10 mouse cellular contexts compared by ENCODE assay signal in the genomic region with DNA sequence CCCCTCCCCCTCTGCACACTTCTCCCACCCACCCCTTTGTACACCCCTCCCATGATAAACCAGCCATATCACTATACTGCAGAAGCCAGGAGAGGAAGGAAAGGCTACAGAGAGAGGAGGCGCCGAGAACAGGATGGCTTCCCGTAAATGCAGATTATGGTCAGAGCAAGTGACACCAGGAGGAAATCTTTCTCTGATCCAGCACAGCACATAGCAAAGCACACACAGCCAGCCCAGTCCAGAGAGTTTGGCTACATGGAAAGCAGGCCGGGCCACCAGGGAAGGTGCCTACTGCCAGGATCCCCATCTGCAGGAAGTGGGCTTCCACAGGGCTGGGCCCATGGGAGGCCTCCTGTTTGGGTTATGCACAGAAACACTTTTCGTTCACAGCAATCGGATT.
DNase-seq lines count a peak whose midpoint lies in the region; ATAC-seq and TF ChIP-seq lines count a peak whose summit lies in the region.
"Had no signal": no experiment of that assay in that cellular context is flagged by ENCODE, and none has a peak within 500 bp of the region (broad histone marks: within the 10 kb centered on the region; RNA-seq: fewer than 3 reads in every experiment).

No protein-coding gene starts in this region.

- WGBS in forebrain, embryonic 14.5 days, result 85% methylated on average over 6 of the region's 6 CpGs
- 88% methylated on average over 6 of the region's 6 CpGs for WGBS in forebrain, embryonic 11.5 days
- WGBS in lung, embryonic 14.5 days, result 58% methylated on average over 6 of the region's 6 CpGs
- WGBS in hindbrain, embryonic 15.5 days, result 56% methylated on average over 6 of the region's 6 CpGs
- WGBS in neural tube, embryonic 13.5 days, result 49% methylated on average over 6 of the region's 6 CpGs
- WGBS in lung, postnatal 0 days, result 57% methylated on average over 6 of the region's 6 CpGs

- no peak overlapping the region for H3K9ac ChIP-seq in forebrain, embryonic 14.5 days (ENCODE audit: low read length)
- no peak overlapping the region for H3K9ac ChIP-seq in forebrain, embryonic 11.5 days (ENCODE audit: low read length)
- H3K9ac ChIP-seq in lung, embryonic 14.5 days, result no peak overlapping the region
- H3K9ac ChIP-seq in hindbrain, embryonic 15.5 days, result no peak overlapping the region
- no peak overlapping the region for H3K9ac ChIP-seq in neural tube, embryonic 13.5 days
- H3K9ac ChIP-seq in lung, postnatal 0 days (replicated peaks; ENCODE audit: low read depth), result no peak overlapping the region

- no peak for DNase-seq in forebrain, embryonic 14.5 days (ENCODE audit: low spot score)
- DNase-seq in forebrain, embryonic 11.5 days (ENCODE audit: low spot score), result no peak
- DNase-seq in lung, embryonic 14.5 days, result peak; percentile 17
- no peak for DNase-seq in lung, postnatal 10 days
- no peak for DNase-seq in left cerebral cortex, adult 11 months (ENCODE audit: low spot score)
- no peak for DNase-seq in lung, postnatal 0 days (ENCODE audit: low spot score)
- DNase-seq: kidney, postnatal 10 days had no signal

- no peak for TF ChIP-seq EP300 in lung, postnatal 0 days (IDR thresholded peaks at IDR 0.05)

- H3K27ac ChIP-seq in forebrain, embryonic 14.5 days (ENCODE audit: low read depth, low read length), result peak overlapping the region; percentile 7; the same call in 1 of the 2 replicates
- H3K27ac ChIP-seq in forebrain, embryonic 11.5 days (ENCODE audit: low read depth, low read length), result no peak overlapping the region
- H3K27ac ChIP-seq in lung, embryonic 14.5 days (ENCODE audit: low read depth), result 0 out of 2 replicates have a peak overlapping the region, but pooled peaks have one; percentile 7
- 0 out of 2 replicates have a peak overlapping the region, but pooled peaks have one; percentile 13 for H3K27ac ChIP-seq in hindbrain, embryonic 15.5 days (replicated peaks)
- peak overlapping the region; percentile 43 for H3K27ac ChIP-seq in neural tube, embryonic 13.5 days (replicated peaks)
- no peak overlapping the region for H3K27ac ChIP-seq in lung, postnatal 0 days (ENCODE audit: low read length)

- H3K27me3 ChIP-seq in forebrain, embryonic 14.5 days (replicated peaks; ENCODE audit: control insufficient read depth, insufficient read depth, low read length), result no peaks in the 10 kb centered on the region
- H3K27me3 ChIP-seq in forebrain, embryonic 11.5 days (ENCODE audit: control insufficient read depth, insufficient read depth, low read length), result no peaks in the 10 kb centered on the region
- no peaks in the 10 kb centered on the region for H3K27me3 ChIP-seq in lung, embryonic 14.5 days (ENCODE audit: insufficient read depth, low read length)
- no peaks in the 10 kb centered on the region for H3K27me3 ChIP-seq in hindbrain, embryonic 15.5 days
- no peaks in the 10 kb centered on the region for H3K27me3 ChIP-seq in neural tube, embryonic 13.5 days
- H3K27me3 ChIP-seq in lung, postnatal 0 days (replicated peaks; ENCODE audit: insufficient read depth, low read length), result no peaks in the 10 kb centered on the region
- H3K27me3 ChIP-seq: Patski had no signal

- no peaks in the 10 kb centered on the region for H3K4me1 ChIP-seq in forebrain, embryonic 14.5 days (ENCODE audit: control insufficient read depth, insufficient read depth, low read length)
- peaks cover 2% of the 10 kb centered on the region; the same call in 1 of the 2 replicates for H3K4me1 ChIP-seq in forebrain, embryonic 11.5 days (replicated peaks; ENCODE audit: control insufficient read depth, insufficient read depth, low read length)
- H3K4me1 ChIP-seq in lung, embryonic 14.5 days (ENCODE audit: insufficient read depth), result peaks cover 11% of the 10 kb centered on the region; the same call in 1 of the 2 replicates
- H3K4me1 ChIP-seq in hindbrain, embryonic 15.5 days (replicated peaks), result peaks cover 30% of the 10 kb centered on the region
- H3K4me1 ChIP-seq in neural tube, embryonic 13.5 days (replicated peaks), result peaks cover 32% of the 10 kb centered on the region
- H3K4me1 ChIP-seq in lung, postnatal 0 days (ENCODE audit: insufficient read depth, low read depth, low read length), result peaks cover 6% of the 10 kb centered on the region; the same call in 1 of the 2 replicates

- TF ChIP-seq CTCF in lung, embryonic 14.5 days (IDR thresholded peaks at IDR 0.05; ENCODE audit: low read depth), result no peak
- no peak for TF ChIP-seq CTCF in lung, postnatal 0 days (IDR thresholded peaks at IDR 0.05)

- no peaks in the 10 kb centered on the region for H3K36me3 ChIP-seq in forebrain, embryonic 14.5 days (ENCODE audit: control insufficient read depth, insufficient read depth, low read length)
- no peaks in the 10 kb centered on the region; the same call in 1 of the 2 replicates for H3K36me3 ChIP-seq in forebrain, embryonic 11.5 days (ENCODE audit: control insufficient read depth, insufficient read depth, low read length)
- H3K36me3 ChIP-seq in lung, embryonic 14.5 days (ENCODE audit: insufficient read depth), result no peaks in the 10 kb centered on the region
- no peaks in the 10 kb centered on the region for H3K36me3 ChIP-seq in hindbrain, embryonic 15.5 days
- H3K36me3 ChIP-seq in neural tube, embryonic 13.5 days, result peaks cover 16% of the 10 kb centered on the region; the same call in 1 of the 2 replicates
- H3K36me3 ChIP-seq in lung, postnatal 0 days (ENCODE audit: insufficient read depth, low read length), result no peaks in the 10 kb centered on the region

- H3K4me2 ChIP-seq in forebrain, embryonic 14.5 days (ENCODE audit: low read length), result no peak overlapping the region
- H3K4me2 ChIP-seq in forebrain, embryonic 11.5 days (ENCODE audit: low read depth, low read length, severe bottlenecking), result no peak overlapping the region
- no peak overlapping the region for H3K4me2 ChIP-seq in lung, embryonic 14.5 days
- no peak overlapping the region for H3K4me2 ChIP-seq in hindbrain, embryonic 15.5 days
- H3K4me2 ChIP-seq in neural tube, embryonic 13.5 days, result no peak overlapping the region
- no peak overlapping the region for H3K4me2 ChIP-seq in lung, postnatal 0 days (replicated peaks; ENCODE audit: low read depth, low read length)

- no peak overlapping the region for H3K4me3 ChIP-seq in forebrain, embryonic 14.5 days (ENCODE audit: low read depth, low read length)
- no peak overlapping the region for H3K4me3 ChIP-seq in forebrain, embryonic 11.5 days (ENCODE audit: low read depth, low read length)
- no peak overlapping the region for H3K4me3 ChIP-seq in lung, embryonic 14.5 days (ENCODE audit: low read depth, low read length)
- H3K4me3 ChIP-seq in hindbrain, embryonic 15.5 days, result no peak overlapping the region
- H3K4me3 ChIP-seq in neural tube, embryonic 13.5 days, result no peak overlapping the region
- H3K4me3 ChIP-seq in lung, postnatal 0 days (ENCODE audit: low read depth, low read length), result no peak overlapping the region

- no peak for ATAC-seq in forebrain, embryonic 14.5 days
- ATAC-seq in forebrain, embryonic 11.5 days (replicated peaks; ENCODE audit: low FRiP score), result no peak
- ATAC-seq in lung, embryonic 14.5 days (ENCODE audit: insufficient read depth), result no peak
- ATAC-seq in hindbrain, embryonic 15.5 days (ENCODE audit: low FRiP score, low read depth), result no peak
- 0 out of 2 replicates have a peak, but pooled peaks have one; percentile 36 for ATAC-seq in neural tube, embryonic 13.5 days (ENCODE audit: low read depth)
- ATAC-seq in lung, postnatal 0 days, result no peak; the same call in 1 of the 2 replicates
- ATAC-seq: Patski had no signal

- H3K9me3 ChIP-seq in forebrain, embryonic 14.5 days (replicated peaks; ENCODE audit: control insufficient read depth, low read length), result no peaks in the 10 kb centered on the region
- no peaks in the 10 kb centered on the region for H3K9me3 ChIP-seq in forebrain, embryonic 11.5 days (ENCODE audit: control insufficient read depth, low read length)
- H3K9me3 ChIP-seq in lung, embryonic 14.5 days (ENCODE audit: low read depth, low read length), result no peaks in the 10 kb centered on the region
- H3K9me3 ChIP-seq in hindbrain, embryonic 15.5 days, result no peaks in the 10 kb centered on the region
- no peaks in the 10 kb centered on the region for H3K9me3 ChIP-seq in neural tube, embryonic 13.5 days
- no peaks in the 10 kb centered on the region for H3K9me3 ChIP-seq in lung, postnatal 0 days (ENCODE audit: low read length)

Comparison
In these comparisons a context has a peak if more than half of its experiments do, and no peak if none do; other contexts are left out.
1. H3K27ac ChIP-seq: peak in forebrain, embryonic 14.5 days (single experiment), lung, embryonic 14.5 days (single experiment), hindbrain, embryonic 15.5 days (single experiment) and neural tube, embryonic 13.5 days (single experiment); none in forebrain, embryonic 11.5 days (single experiment) and lung, postnatal 0 days (single experiment).